Mouse (Mus musculus) A20 (cell line): ENCODE results near the gene Olfr1204.

ENCODE experiments used
- DNase-seq: peaks from one replicate; pipeline ENCODE4 v3.0.0-alpha.2; 2011; ENCODE audit warnings: low read depth, low spot score

Gene Olfr1204

DNA sequence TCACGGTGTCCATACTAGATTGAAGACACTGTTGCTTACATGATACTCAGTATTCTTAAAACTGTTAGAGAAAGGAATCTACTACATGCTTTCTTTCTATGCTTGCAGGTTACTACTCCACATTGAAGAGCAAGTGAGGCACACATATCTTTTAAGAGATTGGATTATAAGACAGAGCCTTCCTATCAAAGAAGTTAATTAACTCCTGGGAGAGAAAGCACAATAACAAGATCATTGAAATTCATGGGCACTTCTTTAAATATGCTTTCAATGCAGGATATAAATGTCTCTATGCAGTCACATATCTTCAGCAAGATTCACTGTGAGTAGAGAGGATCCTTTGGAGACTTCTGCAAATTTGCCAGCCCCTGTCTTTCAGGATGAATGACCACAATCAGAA, at the start of gene Olfr1204:
Gene Olfr1204 (plus strand): TSS at position 301 of the 400 bp plus-strand sequence.
- DNase-seq, result no peak

- no peak for DNase-seq
These were observed 34.9 kb upstream of the Olfr1204 start, which contains the start of gene Olfr1202 for GRCm38 (mm10) chr2:88814196-88814595. TSS of gene Olfr1202 (plus strand) at chr2:88814496.

- DNase-seq, result no peak
These were observed 19.7 kb upstream of the Olfr1204 start, which contains the start of gene Olfr1205 for GRCm38 (mm10) chr2:88829437-88829836. TSS of gene Olfr1205 (plus strand) at chr2:88829737.

- DNase-seq, result no peak
These were observed 10.6 kb upstream of the Olfr1204 start for GRCm38 (mm10) chr2:88838477-88838876.

DNA sequence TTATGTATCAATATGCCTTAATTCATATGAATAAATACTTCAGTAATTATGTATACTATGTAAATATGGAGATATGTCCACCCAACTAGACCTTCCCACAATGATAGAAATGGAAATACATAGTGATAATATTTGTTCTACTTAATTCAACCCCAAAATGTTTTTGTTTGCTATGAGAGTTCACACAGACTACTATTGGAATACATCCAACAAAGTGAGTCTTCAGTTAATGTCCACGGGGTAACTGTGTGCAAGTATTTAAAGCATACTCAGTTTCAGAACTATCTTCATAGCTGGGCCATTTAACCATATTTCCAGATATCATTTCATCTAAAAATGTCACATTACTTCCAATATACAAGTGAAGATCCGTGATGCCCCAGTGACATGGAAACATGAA, 13.8 kb downstream of the Olfr1204 start, which contains the start of gene Olfr1206:
Gene Olfr1206 (plus strand): TSS at position 301 of the 400 bp plus-strand sequence.
- DNase-seq, result no peak

DNA sequence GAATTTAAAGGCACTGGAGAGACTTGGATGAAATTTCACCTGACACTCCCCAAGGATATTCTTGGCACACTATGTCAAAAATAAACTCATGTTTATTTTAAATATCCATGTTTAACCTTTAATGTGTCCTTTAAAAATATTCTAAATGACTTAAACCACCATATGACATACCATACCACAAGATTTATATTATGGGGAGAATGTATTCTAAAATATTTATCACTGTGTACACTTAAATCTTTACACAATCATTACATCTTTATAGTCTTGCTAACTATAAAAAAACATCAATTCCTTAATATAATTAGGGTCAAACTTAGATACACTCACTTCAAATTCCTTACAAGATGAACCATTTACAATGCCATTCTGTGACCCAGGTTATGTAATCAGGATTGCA, 53.1 kb downstream of the Olfr1204 start, which contains the start of gene Olfr1208:
Gene Olfr1208 (minus strand): TSS at position 101 of the 400 bp plus-strand sequence.
- no peak for DNase-seq
